Mouse (Mus musculus) adrenal gland, postnatal 0 days (tissue): ENCODE measurements around the gene Cphx3. TPM values are rescaled to one million over a fixed set of nuclear protein-coding genes. Genes with fewer than 3 reads are reported as not detected.

ENCODE experiments used
- polyA plus RNA-seq: library from polyadenylated mRNA; unstranded; fragments of >200 nt; fragmentation: Nextera tagmentation; extraction: Ambion mirVana; gene quantifications from 2 replicates; pipeline ENCODE4 v1.2.1, GENCODE M21; 2015

Gene Cphx3
- 0.11 TPM in 1 of 2 replicates, not detected in the other for polyA plus RNA-seq

DNA sequence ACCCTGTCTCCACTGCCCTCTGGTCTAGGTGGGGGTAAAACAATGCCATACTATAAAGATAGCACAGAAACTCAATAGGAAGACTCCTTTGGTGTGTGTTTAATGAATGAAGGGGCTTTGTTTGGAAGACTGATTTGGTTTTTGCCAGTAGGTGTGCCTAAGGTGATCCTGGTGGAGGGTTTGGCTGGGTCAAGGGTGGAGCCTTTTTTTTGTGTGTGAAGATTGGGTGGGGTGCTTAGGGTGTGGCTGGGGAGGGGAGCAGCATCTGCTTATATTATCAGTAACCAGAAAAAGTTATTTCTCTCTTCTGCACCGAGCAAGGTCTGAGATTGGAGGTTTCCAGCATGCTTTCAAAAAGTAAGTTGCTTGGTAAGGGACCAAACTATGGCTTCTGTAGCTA, at the start of gene Cphx3:
Gene Cphx3 (plus strand): TSS at position 301 of the 400 bp plus-strand sequence.

DNA sequence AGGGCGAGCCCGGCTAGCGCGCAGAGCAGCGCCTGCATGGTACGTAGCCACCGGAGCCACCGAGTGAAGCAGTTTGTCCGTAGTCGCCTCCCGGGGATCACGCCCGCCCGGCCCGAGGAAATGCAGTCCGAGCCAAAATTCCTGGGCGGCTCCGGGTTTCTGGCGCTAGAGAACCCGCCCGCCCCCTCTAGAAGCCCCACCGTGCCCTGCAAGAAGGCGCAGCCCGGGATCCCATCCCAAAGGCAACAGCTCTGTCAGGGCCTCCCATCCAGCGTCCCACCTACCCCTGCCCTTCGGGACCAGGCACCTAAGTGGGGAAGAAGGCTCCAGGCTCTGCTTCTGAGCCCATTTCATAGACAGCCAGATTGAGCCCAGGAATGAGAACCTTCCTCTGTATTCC, 39.5 kb upstream of the Cphx3 start, which contains the start of gene Gm9780:
Gene Gm9780 (minus strand): TSS at position 101 of the 400 bp plus-strand sequence.

GRCm38 (mm10) chr14:26067325-26067633, 14.8 kb upstream of the Cphx3 start, which contains the start of gene Tmem254c:
Gene Tmem254c (minus strand): TSS chr14:26067355.

GRCm38 (mm10) chr14:26081216-26081615, 881 bp upstream of the Cphx3 start, which contains the start of gene Cphx2:
Gene Cphx2 (plus strand): TSS chr14:26081516.

GRCm38 (mm10) chr14:26118150-26118549, 36.1 kb downstream of the Cphx3 start, which contains the start of gene Duxbl2:
Gene Duxbl2 (plus strand): TSS chr14:26118349.

GRCm38 (mm10) chr14:26182380-26182779, 100.3 kb downstream of the Cphx3 start, which contains the start of gene Plac9b:
Gene Plac9b (minus strand): TSS chr14:26182480.

GRCm38 (mm10) chr14:26206926-26207247, 124.8 kb downstream of the Cphx3 start, which contains the start of gene Tmem254b:
Gene Tmem254b (minus strand): TSS chr14:26207041.

GRCm38 (mm10) chr14:26257756-26258617, 175.9 kb downstream of the Cphx3 start, which contains the start of gene Duxbl3:
Gene Duxbl3 (plus strand): TSS chr14:26257962.

Other genes starting within 250 kb of the Cphx3 start
- gene Anxa11, start 240.1 kb upstream of the Cphx3 start, polyA plus RNA-seq: 22.6 and 33.0 TPM in 2 replicates
- 2.5 and 2.9 TPM in 2 replicates for gene Plac9a, start 179.2 kb upstream of the Cphx3 start, polyA plus RNA-seq
- gene Tmem254a, start 154.6 kb upstream of the Cphx3 start, polyA plus RNA-seq: 1.4 and 3.9 TPM in 2 replicates
- gene Cphx1, start 144.0 kb upstream of the Cphx3 start, polyA plus RNA-seq: not detected in 2 replicates
- 0.76 and 0.97 TPM in 2 replicates for gene Duxbl1, start 103.7 kb upstream of the Cphx3 start, polyA plus RNA-seq
- gene Gm9780, start 39.6 kb upstream of the Cphx3 start, polyA plus RNA-seq: 99.0 and 234 TPM in 2 replicates
- gene Tmem254c, start 14.9 kb upstream of the Cphx3 start, polyA plus RNA-seq: 26.4 and 33.1 TPM in 2 replicates
- gene Cphx2, start 781 bp upstream of the Cphx3 start, polyA plus RNA-seq: not detected in 2 replicates
- not detected in 2 replicates for gene Duxbl2, start 36.1 kb downstream of the Cphx3 start, polyA plus RNA-seq
- gene Plac9b, start 100.2 kb downstream of the Cphx3 start, polyA plus RNA-seq: 131 and 280 TPM in 2 replicates
- gene Tmem254b, start 124.7 kb downstream of the Cphx3 start, polyA plus RNA-seq: 24.7 and 25.0 TPM in 2 replicates
- gene Duxbl3, start 175.7 kb downstream of the Cphx3 start, polyA plus RNA-seq: 0.81 and 1.5 TPM in 2 replicates